9 mouse cellular contexts compared by ENCODE assay signal in the genomic region with DNA sequence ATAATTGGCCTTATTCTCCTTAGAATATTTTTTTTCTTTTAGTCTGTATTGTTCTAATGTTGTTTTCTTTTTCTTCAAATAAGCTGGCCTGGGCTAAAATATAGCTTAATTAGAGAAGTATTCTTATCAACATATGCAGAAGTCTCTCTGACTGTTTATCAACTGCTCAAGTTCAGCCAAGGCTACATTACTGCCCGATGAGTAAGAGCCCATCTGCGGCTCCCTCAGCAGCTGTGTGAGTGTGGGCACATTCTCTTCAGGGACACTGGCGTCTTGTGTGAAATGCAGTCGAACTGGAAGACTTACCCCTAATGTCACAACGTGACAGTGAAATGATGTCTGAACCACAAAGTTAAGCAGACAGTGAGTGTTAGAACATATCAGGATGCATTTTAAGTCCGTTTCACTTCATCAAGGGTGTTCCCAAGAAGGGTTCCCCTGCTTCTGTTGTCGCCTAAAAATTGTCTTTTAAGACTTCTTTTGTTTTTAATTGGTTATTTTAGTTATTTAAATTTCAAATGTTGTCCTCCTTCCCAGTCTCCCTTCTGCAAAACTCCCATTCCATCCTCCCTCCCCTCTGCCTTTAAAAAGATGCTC.
DNase-seq lines count a peak whose midpoint lies in the region; ATAC-seq lines count a peak whose summit lies in the region.
"Had no signal": no experiment of that assay in that cellular context is flagged by ENCODE, and none has a peak within 500 bp of the region (broad histone marks: within the 10 kb centered on the region; RNA-seq: fewer than 3 reads in every experiment).

No protein-coding gene starts in this region.

- H3K9me3 ChIP-seq in erythroblast, embryonic 14.5 days (ENCODE audit: control insufficient read depth, low read length) = no peaks in the 10 kb centered on the region
- no peaks in the 10 kb centered on the region for H3K9me3 ChIP-seq in liver, embryonic 11.5 days (ENCODE audit: control insufficient read depth, low read length)
- no peaks in the 10 kb centered on the region for H3K9me3 ChIP-seq in kidney, embryonic 14.5 days (ENCODE audit: control insufficient read depth, low read length)
- H3K9me3 ChIP-seq: midbrain, embryonic 15.5 days had no signal

- H3K36me3 ChIP-seq in erythroblast, embryonic 14.5 days (ENCODE audit: control insufficient read depth) = no peaks in the 10 kb centered on the region
- no peaks in the 10 kb centered on the region for H3K36me3 ChIP-seq in liver, embryonic 11.5 days (ENCODE audit: control insufficient read depth, insufficient read depth, low read length)
- no peaks in the 10 kb centered on the region for H3K36me3 ChIP-seq in kidney, embryonic 14.5 days (ENCODE audit: control insufficient read depth, insufficient read depth, low read length)
- H3K36me3 ChIP-seq: midbrain, embryonic 15.5 days had no signal

- H3K4me2 ChIP-seq in liver, embryonic 11.5 days = no peak overlapping the region; the same call in 1 of the 2 replicates
- no peak overlapping the region for H3K4me2 ChIP-seq in kidney, embryonic 14.5 days (replicated peaks; ENCODE audit: low read depth, low read length)
- H3K4me2 ChIP-seq: midbrain, embryonic 15.5 days had no signal

- peak; percentile 56 for DNase-seq in right cerebral cortex, adult 18-20 months
- no peak for DNase-seq in right cerebral cortex, postnatal 4 days
- DNase-seq in liver, embryonic 11.5 days (ENCODE audit: low spot score) = no peak
- DNase-seq in telencephalon, adult 2 months (ENCODE audit: low read depth, low spot score) = peak; percentile 36
- no peak for DNase-seq in cerebellum, adult 8-10 months
- DNase-seq: kidney, postnatal 36 days had no signal

- H3K4me3 ChIP-seq in erythroblast, embryonic 14.5 days (replicated peaks) = peak overlapping the region; percentile 6
- H3K4me3 ChIP-seq in liver, embryonic 11.5 days (ENCODE audit: low read depth, low read length) = no peak overlapping the region
- no peak overlapping the region for H3K4me3 ChIP-seq in kidney, embryonic 14.5 days (ENCODE audit: low read length)
- H3K4me3 ChIP-seq: midbrain, embryonic 15.5 days had no signal

- H3K27ac ChIP-seq in liver, embryonic 11.5 days (ENCODE audit: low read depth, low read length) = no peak overlapping the region
- no peak overlapping the region for H3K27ac ChIP-seq in kidney, embryonic 14.5 days (ENCODE audit: low read depth, low read length)
- H3K27ac ChIP-seq: midbrain, embryonic 15.5 days had no signal

- peak; percentile 91 for ATAC-seq in liver, embryonic 11.5 days (replicated peaks; ENCODE audit: low FRiP score)
- ATAC-seq in kidney, embryonic 14.5 days (ENCODE audit: low FRiP score, low TSS enrichment) = no peak
- ATAC-seq: midbrain, embryonic 15.5 days had no signal

- no peak overlapping the region for H3K9ac ChIP-seq in liver, embryonic 11.5 days (ENCODE audit: low read depth, low read length)
- no peak overlapping the region for H3K9ac ChIP-seq in kidney, embryonic 14.5 days (ENCODE audit: low read depth, low read length)
- H3K9ac ChIP-seq: midbrain, embryonic 15.5 days had no signal

- H3K4me1 ChIP-seq in erythroblast, embryonic 14.5 days (ENCODE audit: control insufficient read depth) = peaks cover 10% of the 10 kb centered on the region
- no peaks in the 10 kb centered on the region for H3K4me1 ChIP-seq in liver, embryonic 11.5 days (replicated peaks; ENCODE audit: control insufficient read depth, insufficient read depth, low read length)
- H3K4me1 ChIP-seq in kidney, embryonic 14.5 days (ENCODE audit: control insufficient read depth, insufficient read depth, low read length) = no peaks in the 10 kb centered on the region
- H3K4me1 ChIP-seq: midbrain, embryonic 15.5 days had no signal

- WGBS in liver, embryonic 11.5 days = 47% methylated on average over 7 of the region's 7 CpGs
- WGBS in kidney, embryonic 14.5 days = 77% methylated on average over 7 of the region's 7 CpGs

- H3K27me3 ChIP-seq in erythroblast, embryonic 14.5 days (ENCODE audit: control insufficient read depth) = no peaks in the 10 kb centered on the region
- no peaks in the 10 kb centered on the region for H3K27me3 ChIP-seq in liver, embryonic 11.5 days (replicated peaks; ENCODE audit: control insufficient read depth, insufficient read depth, low read length)
- no peaks in the 10 kb centered on the region for H3K27me3 ChIP-seq in kidney, embryonic 14.5 days (ENCODE audit: control insufficient read depth, insufficient read depth, low read length)
- H3K27me3 ChIP-seq: midbrain, embryonic 15.5 days had no signal

Comparison
In these comparisons a context has a peak if more than half of its experiments do, and no peak if none do; other contexts are left out.
1. DNase-seq: peak in right cerebral cortex, adult 18-20 months (single experiment) and telencephalon, adult 2 months (single experiment); none in right cerebral cortex, postnatal 4 days (single experiment), liver, embryonic 11.5 days (single experiment) and cerebellum, adult 8-10 months (single experiment).